Mouse (Mus musculus): ENCODE results near the gene Rbp7.

DNA sequence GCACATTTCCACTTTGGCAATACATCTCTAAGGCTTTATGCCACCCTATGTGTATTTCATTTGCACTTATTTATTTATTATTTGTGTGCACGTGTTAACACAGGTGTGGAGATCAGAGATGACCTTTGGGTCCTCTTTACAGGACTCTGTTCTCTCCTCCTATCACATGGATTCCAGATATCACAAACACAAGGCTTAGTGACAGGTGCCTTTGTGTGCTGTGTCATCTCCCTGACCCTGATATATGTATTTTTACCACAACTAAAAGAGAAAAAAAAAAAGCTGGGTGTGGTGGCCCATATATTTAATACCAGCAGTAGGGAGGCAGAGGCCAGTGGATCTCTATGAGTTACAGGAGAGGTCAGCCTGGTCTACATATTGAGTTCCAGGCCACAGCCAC is 10.3 kb downstream of the Rbp7 start:
- TF ChIP-seq CTCF (IDR thresholded peaks at IDR 0.05) (no peak), EP300 (IDR thresholded peaks at IDR 0.05) (no peak)

All from lung, postnatal 0 days (tissue).